Mouse (Mus musculus): ENCODE measurements at regions not wholly inside any gene's neighbourhood (a gene's known extent, or its start where the extent isn't known, plus 50 kb on each side); places are given as distances from the start of the nearest gene placed in this dataset.

GRCm38 (mm10) chr17:75895436-75895835 is 343.7 kb upstream of the Fam98a start:
- TF ChIP-seq CTCF (IDR thresholded peaks at IDR 0.05; ENCODE audit: low read depth, low read length) (no peak), POLR2A (IDR thresholded peaks at IDR 0.05; ENCODE audit: borderline replicate concordance, low read depth, low read length) (no peak)

Measured in bone marrow macrophage, adult 2 months (primary cell).